Mouse (Mus musculus) lung, adult 2 months (tissue): Measurements from ENCODE around the gene Srrt. TPM values are rescaled to one million over a fixed set of nuclear protein-coding genes. Genes with fewer than 3 reads are reported as not detected.
"Not testable (repeated sequence)": the region's sequence is repeated elsewhere in the genome, so short reads cannot be mapped to it uniquely, and the experiment has no call there.

ENCODE experiments used
- DNase-seq: peaks from one replicate; pipeline ENCODE4 v3.0.0; 2022
- H3K4me1 ChIP-seq: fragments of 200-500 bp; 2 replicates; pipeline ENCODE4 v1.6.1; 2011; ENCODE audit warnings: low read length; ENCODE audit not compliant: control insufficient read depth, insufficient read depth
- H3K4me3 ChIP-seq: fragments of 200-500 bp; replicated peaks from 2 replicates; pipeline ENCODE3; 2011; ENCODE audit warnings: low read depth, mild to moderate bottlenecking, control low read depth, low read length; ENCODE audit errors: extremely low read depth
- CTCF ChIP-seq: fragments of 200-500 bp; IDR thresholded peaks from 2 replicates; pipeline ENCODE4 v1.5.1; 2011; ENCODE audit warnings: mild to moderate bottlenecking, low read length, control low read depth; ENCODE audit not compliant: insufficient read depth
- POLR2A ChIP-seq: fragments of 200-500 bp; IDR thresholded peaks from 2 replicates; pipeline ENCODE4 v1.6.1; 2011; ENCODE audit warnings: low read depth, mild to moderate bottlenecking, control low read depth, low read length, borderline replicate concordance; ENCODE audit errors: extremely low read depth
- WGBS: fragments of 180-500 bp; shearing (Covaris S2); methylation state at CpG from one replicate; pipeline ENCODE4 v1.1.7; 2018; 5-methylcytosine and 5-hydroxymethylcytosine counted together
- polyA plus RNA-seq: library from polyadenylated mRNA; depleted of rRNA; stranded (reverse); fragments of >200 nt; gene quantifications from 2 replicates; pipeline ENCODE4 v1.2.3, GENCODE M21; 2012; rRNA removed

Gene Srrt
- polyA plus RNA-seq, 1 experiment = 136 TPM

DNA sequence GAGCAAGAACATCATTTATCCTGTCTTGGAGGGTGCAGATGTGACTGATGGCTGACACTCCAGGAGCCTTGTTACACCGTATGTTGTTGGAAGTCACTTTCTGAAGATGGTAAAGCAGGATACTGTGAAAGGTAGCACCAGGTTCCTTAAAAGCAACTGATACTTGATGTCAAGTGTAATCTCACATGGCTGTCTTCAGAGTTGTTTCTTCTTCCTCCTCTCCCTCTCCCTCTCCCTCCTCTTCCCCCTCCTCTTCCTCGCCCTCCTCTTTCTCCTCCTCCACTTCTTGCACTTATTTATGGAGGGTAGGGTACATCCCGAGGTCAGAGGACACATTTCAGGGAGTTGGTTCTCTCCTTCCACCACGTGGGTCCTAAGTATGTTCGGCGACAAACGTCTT lies 21.5 kb downstream of the Srrt start:
- no peak for DNase-seq
- Histone ChIP-seq H3K4me1 (peaks cover 8% of the 10 kb centered on the region), H3K4me3 (no peak overlapping the region)
- TF ChIP-seq POLR2A (no peak), CTCF (no peak)
- 34% methylated on average over 7 of the region's 7 CpGs for WGBS

DNA sequence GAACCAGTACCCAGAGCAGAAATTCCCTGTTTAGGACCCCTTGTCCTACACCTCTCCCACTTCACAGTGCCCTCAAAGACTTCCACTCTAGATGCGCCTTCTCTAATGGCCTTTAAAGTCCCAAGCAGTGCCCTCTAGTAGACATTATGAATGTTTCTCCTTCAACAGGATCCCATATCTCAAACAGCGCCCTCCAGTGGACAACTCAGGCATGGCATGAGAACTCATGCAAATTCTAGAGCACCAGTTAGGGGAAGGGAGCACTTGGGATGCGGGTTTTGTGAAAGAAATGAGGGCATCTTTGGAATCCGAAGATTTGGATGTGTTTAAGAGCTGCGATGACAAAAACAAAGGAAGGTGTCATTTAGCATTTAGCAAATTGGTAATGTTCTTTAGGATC lies 22.4 kb downstream of the Srrt start:
- WGBS = 61% methylated on average over 5 of the region's 5 CpGs
- Histone ChIP-seq H3K4me3 (no peak overlapping the region), H3K4me1 (peaks cover 8% of the 10 kb centered on the region)
- TF ChIP-seq POLR2A (no peak), CTCF (peak; percentile 37)
- DNase-seq = peak; percentile 35

DNA sequence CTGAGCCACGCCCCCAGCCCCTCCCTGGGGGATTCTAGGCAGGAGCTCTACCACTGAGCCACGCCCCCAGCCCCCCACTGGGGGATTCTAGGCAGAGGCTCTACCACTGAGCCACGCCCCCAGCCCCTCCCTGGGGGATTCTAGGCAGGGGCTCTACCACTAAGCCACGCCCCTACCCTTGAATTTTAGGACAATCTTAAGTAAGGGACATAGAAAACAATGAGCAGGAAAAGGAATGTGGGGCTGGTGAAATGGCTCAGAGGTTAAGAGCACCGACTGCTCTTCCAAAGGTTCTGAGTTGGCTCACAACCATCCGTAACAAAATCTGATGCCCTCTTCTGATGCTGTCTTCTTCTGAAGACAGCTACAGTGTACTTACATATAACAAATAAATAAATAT lies 23.1 kb downstream of the Srrt start:
- H3K4me3 ChIP-seq, H3K4me1 ChIP-seq, DNase-seq: not testable (repeated sequence)
- whole genome bisulfite sequencing = 85% methylated on average over 6 of the region's 6 CpGs

DNA sequence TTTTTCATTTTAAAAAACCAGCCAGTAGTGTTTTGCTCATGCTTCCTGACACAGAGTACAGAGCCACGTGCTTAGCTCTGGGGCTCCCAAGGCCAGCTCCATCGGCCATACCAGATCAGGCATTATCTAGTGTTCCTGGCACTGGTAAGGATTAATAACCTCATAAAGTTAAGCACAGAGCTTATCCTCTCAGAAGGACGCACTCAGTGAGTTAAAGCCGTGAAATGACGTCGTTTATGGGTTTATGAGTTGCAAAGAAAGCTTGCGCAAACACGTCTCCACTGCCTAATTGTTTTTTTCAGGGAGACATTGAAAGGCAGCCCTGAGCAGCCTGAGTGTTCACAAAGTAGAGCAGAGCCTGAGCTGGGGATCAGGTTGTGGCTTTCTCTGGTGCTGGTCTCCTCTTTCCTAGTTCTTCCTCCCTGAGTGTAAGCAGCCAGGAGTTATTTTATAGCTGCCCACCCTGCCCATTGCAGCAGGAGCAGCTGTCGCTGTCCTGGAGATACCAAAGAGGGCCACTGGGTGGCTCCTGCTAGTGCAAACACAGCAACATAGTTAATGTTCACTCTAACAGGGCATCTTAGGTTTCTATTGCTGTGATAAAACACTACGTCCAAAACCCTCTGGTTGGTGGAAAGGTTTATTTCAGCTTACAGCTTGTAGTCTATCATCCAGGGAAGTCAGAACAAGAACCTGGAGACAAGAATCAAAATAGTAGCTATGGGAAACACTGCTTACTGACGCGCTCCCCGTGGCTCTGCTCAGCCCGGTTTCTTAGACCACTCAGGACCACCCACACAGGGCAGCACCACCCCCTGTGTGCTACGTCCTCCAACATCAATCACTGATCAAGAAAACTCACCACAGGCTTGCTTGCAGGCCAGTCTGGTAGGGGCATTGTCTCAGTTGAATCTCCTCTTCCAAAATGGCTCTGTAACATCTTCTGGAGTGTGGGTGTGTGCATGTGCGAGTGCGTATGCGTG lies 29.8 kb downstream of the Srrt start:
- Histone ChIP-seq H3K4me3 (no peak overlapping the region), H3K4me1 (no peaks in the 10 kb centered on the region)
- 41% methylated on average over 18 of the region's 18 CpGs for WGBS
- TF ChIP-seq POLR2A (no peak), CTCF (peak; percentile 50)
- no peak for DNase-seq

DNA sequence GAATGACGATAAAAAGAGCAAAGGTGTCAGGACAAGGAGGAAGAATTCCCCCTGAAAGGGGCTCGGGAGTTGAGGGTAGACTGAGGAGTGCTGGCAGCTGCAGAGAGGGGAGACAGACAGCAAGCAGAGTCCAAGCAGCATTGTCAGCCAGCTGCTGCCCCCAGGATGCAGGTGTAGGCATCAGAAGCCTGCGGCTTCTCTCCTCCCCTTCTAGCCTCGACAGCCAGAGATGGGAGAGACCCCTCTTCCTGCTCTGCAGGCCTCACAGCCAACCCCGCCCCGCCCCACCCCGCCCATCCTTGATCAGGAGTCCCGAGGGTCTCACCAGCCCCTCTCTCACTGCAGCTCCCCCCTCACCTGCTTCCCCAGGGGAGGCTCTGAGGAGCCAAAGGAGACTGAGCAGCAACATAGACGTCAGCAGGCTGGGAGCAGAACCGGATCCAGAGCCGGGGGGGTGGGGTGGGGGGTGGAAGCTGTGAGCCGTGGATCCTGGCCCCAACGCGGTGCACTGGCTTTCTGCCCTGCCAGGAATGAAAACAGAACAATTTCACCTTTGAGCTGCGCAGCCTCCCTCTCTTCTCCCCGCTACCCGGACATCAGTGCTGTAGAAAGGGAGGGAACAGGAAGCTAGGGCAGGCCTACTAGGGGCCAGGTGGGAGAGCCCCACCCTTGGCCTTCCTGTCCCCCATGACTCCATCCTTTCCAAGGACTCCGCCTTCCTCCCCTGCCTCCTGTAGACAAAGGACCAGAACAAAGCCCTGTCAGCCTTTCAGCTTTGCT lies 39.2 kb downstream of the Srrt start:
- Histone ChIP-seq H3K4me1 (no peaks in the 10 kb centered on the region), H3K4me3 (no peak overlapping the region)
- TF ChIP-seq CTCF (no peak), POLR2A (no peak)
- WGBS = 16% methylated on average over 18 of the region's 18 CpGs
- DNase-seq = no peak

DNA sequence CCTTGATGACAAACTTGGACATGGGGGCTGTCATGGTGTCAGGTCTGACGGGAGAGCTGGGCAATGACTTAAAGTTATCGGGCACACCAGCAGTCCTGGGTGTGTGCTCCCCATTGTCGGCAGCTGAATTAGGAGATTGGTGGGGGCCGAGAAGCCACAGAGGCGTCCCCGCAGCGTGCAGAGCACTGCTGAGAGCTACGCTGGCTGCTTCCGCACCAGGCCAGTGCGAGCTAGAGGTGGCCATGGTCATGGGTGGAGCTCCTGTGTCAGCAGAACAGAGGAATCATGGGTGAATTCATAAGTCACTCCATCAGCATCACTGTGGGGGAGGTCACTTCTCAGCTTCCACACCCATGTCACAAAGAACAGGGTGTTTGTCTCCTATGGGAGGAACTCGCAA lies 42.7 kb downstream of the Srrt start:
- 88% methylated on average over 11 of the region's 11 CpGs for WGBS
- TF ChIP-seq POLR2A (no peak), CTCF (no peak)
- no peak overlapping the region for H3K4me3 ChIP-seq

DNA sequence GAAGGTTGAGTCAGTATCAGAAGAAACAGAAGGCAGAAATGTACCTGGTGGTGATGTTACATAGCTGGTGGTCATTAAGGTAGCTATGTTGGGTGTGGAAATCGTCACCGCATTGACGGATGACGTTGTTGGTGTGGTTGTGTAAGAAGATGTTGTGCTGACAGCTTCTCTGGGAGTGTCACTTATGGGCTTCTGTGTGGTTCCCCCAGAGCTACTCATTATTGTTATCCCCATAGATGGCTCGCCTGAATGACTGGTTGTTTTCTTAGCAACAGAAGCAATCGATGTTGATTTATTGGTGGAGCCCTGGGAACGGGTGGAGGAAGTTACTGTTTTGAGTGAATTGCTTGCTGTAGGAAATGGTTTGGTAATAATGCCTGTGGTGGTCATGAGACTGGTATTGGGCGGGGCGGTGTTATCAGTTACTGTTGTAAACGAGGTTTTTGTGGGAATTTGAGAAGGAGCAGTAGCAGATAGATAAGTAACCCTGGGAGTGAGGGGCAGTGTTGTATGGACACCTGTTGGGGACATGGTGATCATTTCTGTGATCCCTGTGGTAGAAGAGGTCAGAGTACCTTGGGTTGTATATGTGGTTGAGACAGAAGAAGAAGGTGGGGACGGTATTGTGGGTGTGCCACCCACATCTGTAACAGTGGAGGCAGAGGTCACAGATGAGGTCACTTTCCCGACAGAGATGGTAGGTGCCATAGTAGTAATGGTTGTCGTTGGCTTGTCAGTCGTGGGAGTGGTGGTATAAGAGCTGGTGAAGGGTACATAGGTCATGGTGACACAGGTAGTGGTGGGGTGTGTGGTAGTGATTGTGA lies 43.4 kb downstream of the Srrt start:
- H3K4me1 ChIP-seq = no peaks in the 10 kb centered on the region
- no peak for DNase-seq
- TF ChIP-seq CTCF (no peak), POLR2A (no peak)
- WGBS = 59% methylated on average over 14 of the region's 14 CpGs
- no peak overlapping the region for H3K4me3 ChIP-seq

More for the DNA sequence above, 42.7 kb downstream of the Srrt start:
- DNase-seq = no peak
- no peaks in the 10 kb centered on the region for H3K4me1 ChIP-seq

Other genes with a start within 250 kb of the Srrt start
- gene Serpine1, start 235.4 kb downstream of the Srrt start, polyA plus RNA-seq = 19.8 and 22.0 TPM in 2 replicates
- gene Trim56, start 191.5 kb downstream of the Srrt start, polyA plus RNA-seq = 24.4 and 26.8 TPM in 2 replicates
- 4.3 TPM in 1 of 2 replicates, not detected in the other for gene Muc3, start 158.4 kb downstream of the Srrt start, polyA plus RNA-seq
- 0.26 and 0.74 TPM in 2 replicates for gene Muc3a, start 95.3 kb downstream of the Srrt start, polyA plus RNA-seq
- gene Ache, start 20.2 kb downstream of the Srrt start, polyA plus RNA-seq = 2.0 and 3.3 TPM in 2 replicates
- 7.0 and 7.1 TPM in 2 replicates for gene Ufsp1, start 13.0 kb downstream of the Srrt start, polyA plus RNA-seq
- gene Trip6, start 6.7 kb upstream of the Srrt start, polyA plus RNA-seq = 52.6 and 55.2 TPM in 2 replicates
- 22.5 and 24.1 TPM in 2 replicates for gene Slc12a9, start 25.9 kb upstream of the Srrt start, polyA plus RNA-seq
- gene Ephb4, start 42.4 kb upstream of the Srrt start, polyA plus RNA-seq = 105 and 123 TPM in 2 replicates
- gene Zan, start 169.4 kb upstream of the Srrt start, polyA plus RNA-seq = 0.45 and 0.83 TPM in 2 replicates
- 28.4 and 32.4 TPM in 2 replicates for gene Pop7, start 194.8 kb upstream of the Srrt start, polyA plus RNA-seq
- gene Gigyf1, start 210.9 kb upstream of the Srrt start, polyA plus RNA-seq = 37.0 and 45.3 TPM in 2 replicates
- not detected in 2 replicates for gene Epo, start 225.6 kb upstream of the Srrt start, polyA plus RNA-seq
- 1,063 and 1,258 TPM in 2 replicates for gene Gnb2, start 225.8 kb upstream of the Srrt start, polyA plus RNA-seq
- 0.07 TPM in 1 of 2 replicates, not detected in the other for gene Actl6b, start 245.8 kb upstream of the Srrt start, polyA plus RNA-seq